ENCODE assay signal across 27 mouse cellular contexts in genomic region chr8:22148367-22148740, GRCm38 (mm10). TPM values are rescaled to one million over a fixed set of nuclear protein-coding genes. Genes with fewer than 3 reads are reported as not detected.
"Had no signal": no experiment of that assay in that cellular context is flagged by ENCODE, and none has a peak within 500 bp of the region (broad histone marks: within the 10 kb centered on the region; RNA-seq: fewer than 3 reads in every experiment).

No protein-coding gene starts in this region.

- H3K36me3 ChIP-seq: liver, embryonic 13.5 days; liver, embryonic 15.5 days had no signal

- H3K4me2 ChIP-seq: heart, embryonic 12.5 days; hindbrain, embryonic 13.5 days; hindbrain, embryonic 15.5 days; limb, embryonic 12.5 days; liver, embryonic 11.5 days; liver, embryonic 13.5 days; liver, embryonic 15.5 days had no signal

- ATAC-seq: hindbrain, postnatal 0 days; intestine, embryonic 16.5 days had no signal

- H3K4me1 ChIP-seq: hindbrain, embryonic 13.5 days; hindbrain, embryonic 15.5 days; limb, embryonic 10.5 days; limb, embryonic 12.5 days had no signal

- H3K4me3 ChIP-seq: heart, embryonic 12.5 days; hindbrain, embryonic 13.5 days; hindbrain, embryonic 15.5 days; limb, embryonic 10.5 days; limb, embryonic 12.5 days; liver, embryonic 13.5 days; liver, embryonic 15.5 days had no signal

- H3K9me3 ChIP-seq: hindbrain, embryonic 13.5 days; hindbrain, embryonic 15.5 days; limb, embryonic 10.5 days; limb, embryonic 12.5 days; liver, embryonic 13.5 days; liver, embryonic 15.5 days had no signal

- H3K27ac ChIP-seq: hindbrain, embryonic 13.5 days; hindbrain, embryonic 15.5 days; hindbrain, postnatal 0 days; kidney, postnatal 0 days; limb, embryonic 10.5 days; limb, embryonic 12.5 days; liver, embryonic 13.5 days; liver, embryonic 15.5 days had no signal

- DNase-seq: gastrocnemius, postnatal 14 days; gastrocnemius, postnatal 36 days; heart, adult 18-20 months; heart, postnatal 14 days; heart, postnatal 36 days; kidney, adult 11 months; kidney, adult 2 months; kidney, postnatal 36 days; layer of hippocampus, adult 9-11 months; layer of hippocampus, postnatal 36 days; liver; liver, embryonic 13.5 days; liver, postnatal 0 days had no signal

- H3K9ac ChIP-seq: heart, embryonic 12.5 days; hindbrain, embryonic 13.5 days; hindbrain, embryonic 15.5 days; limb, embryonic 12.5 days; liver, embryonic 13.5 days; liver, embryonic 15.5 days; liver, postnatal 0 days had no signal

- H3K27me3 ChIP-seq: heart, embryonic 12.5 days; hindbrain, embryonic 13.5 days; hindbrain, embryonic 15.5 days; limb, embryonic 12.5 days; liver, embryonic 13.5 days; liver, embryonic 15.5 days had no signal

RNA-seq across cellular contexts. Expression of gene Nek5, which starts 23.5 kb away (rescaled TPM):
- total RNA-seq: gastrocnemius, postnatal 14 days; heart, adult 8-10 months; heart, postnatal 36 days; hematopoietic stem cell, adult 5-6 weeks; left cerebral cortex, adult 18-20 months had no signal
- polyA plus RNA-seq: kidney, embryonic 14.5 days; limb, embryonic 10.5 days; liver, embryonic 11.5 days; liver, embryonic 13.5 days had no signal
